Mouse (Mus musculus) erythroblast, embryonic 14.5 days (primary cell): ENCODE measurements at regions not wholly inside any gene's neighbourhood (a gene's known extent, or its start where the extent isn't known, plus 50 kb on each side); places are given as distances from the start of the nearest gene placed in this dataset.

ENCODE experiments used
- GATA1 ChIP-seq: IDR thresholded peaks from 2 replicates; pipeline ENCODE4 v1.6.1; 2012; ENCODE audit warnings: low read length, inconsistent platforms, mixed read lengths
- TAL1 ChIP-seq: IDR thresholded peaks from 3 replicates; pipeline ENCODE4 v1.6.1; 2012; ENCODE audit warnings: low read length, inconsistent platforms, mixed read lengths

- TF ChIP-seq GATA1, result no peak
- no peak for TF ChIP-seq TAL1
Observed at GRCm38 (mm10) chr12:21503250-21503649, 85.8 kb upstream of the Ywhaq start.
